Mouse (Mus musculus) ES-Bruce4 (cell line): Measurements from ENCODE around the gene Raver2.

ENCODE experiments used
- CTCF ChIP-seq: IDR thresholded peaks from one replicate; pipeline ENCODE4 v1.8.1; 2011; ENCODE audit warnings: low read depth, low read length
- EP300 ChIP-seq: IDR thresholded peaks from 2 replicates; pipeline ENCODE4 v1.6.1; 2011; ENCODE audit warnings: low read depth, low read length; ENCODE audit not compliant: insufficient read depth

DNA sequence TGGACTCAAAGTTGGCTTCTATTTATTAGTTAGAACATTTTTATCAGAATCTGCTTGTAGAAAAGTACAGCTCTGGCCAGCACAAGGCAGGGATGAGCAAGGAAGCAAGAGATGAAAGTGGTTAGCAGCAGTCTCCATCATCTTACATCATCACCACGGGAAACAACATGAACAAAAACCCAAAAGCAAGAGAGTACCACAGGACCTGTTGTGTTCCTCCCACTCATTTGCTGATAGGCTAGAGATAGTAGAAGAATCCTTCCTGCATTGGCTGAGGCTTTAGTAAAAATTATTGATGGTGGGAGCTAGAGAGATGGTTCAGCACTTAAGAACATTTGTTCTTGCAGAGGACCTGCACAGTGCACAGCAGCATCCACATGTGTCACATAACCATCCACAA lies 125.4 kb downstream of the Raver2 start:
- TF ChIP-seq CTCF: no peak
- no peak for TF ChIP-seq EP300
